Mouse (Mus musculus) hindbrain, embryonic 14.5 days (tissue): ENCODE data around the gene Fat3. TPM values are rescaled to one million over a fixed set of nuclear protein-coding genes. Genes with fewer than 3 reads are reported as not detected.
A peak's percentile ranks its signal among the peaks of the same experiment; 100 is the strongest.

Experiments
- ATAC-seq: fragments of 200-750 bp; cut with Nextera tagmentation; 2 replicates; pipeline ENCODE4 v1.8.0; 2017; ENCODE audit warnings: moderate number of reproducible peaks, mild to moderate bottlenecking, moderate TSS enrichment, moderate library complexity; ENCODE audit not compliant: low FRiP score
- DNase-seq: peaks from one replicate; pipeline ENCODE4 v3.0.0-alpha.2; 2015; ENCODE audit warnings: low spot score
- H3K27ac ChIP-seq: fragments of 300-500 bp; sonication (generic); 2 replicates; pipeline ENCODE4 v1.5.1; 2014; ENCODE audit warnings: mild to moderate bottlenecking, moderate library complexity
- H3K27me3 ChIP-seq: fragments of 300-500 bp; sonication (generic); 2 replicates; pipeline ENCODE4 v1.6.1; 2014; ENCODE audit warnings: mild to moderate bottlenecking, low read length, mixed read lengths; ENCODE audit not compliant: control insufficient read depth, insufficient read depth
- H3K36me3 ChIP-seq: fragments of 300-500 bp; sonication (generic); replicated peaks from 2 replicates; pipeline ENCODE4 v1.6.1; 2014; ENCODE audit not compliant: control insufficient read depth, insufficient read depth
- H3K4me1 ChIP-seq: fragments of 300-500 bp; sonication (generic); replicated peaks from 2 replicates; pipeline ENCODE4 v1.6.1; 2014; ENCODE audit warnings: antibody characterized with exemption, low read length, mixed read lengths; ENCODE audit not compliant: control insufficient read depth, insufficient read depth
- H3K4me2 ChIP-seq: fragments of 300-500 bp; sonication (generic); replicated peaks from 2 replicates; pipeline ENCODE4 v1.6.1; 2014; ENCODE audit warnings: mild to moderate bottlenecking, moderate library complexity
- H3K4me3 ChIP-seq: fragments of 300-500 bp; sonication (generic); replicated peaks from 2 replicates; pipeline ENCODE4 v1.5.1; 2014; ENCODE audit warnings: mild to moderate bottlenecking, low read length
- H3K9ac ChIP-seq: fragments of 300-500 bp; sonication (generic); 2 replicates; pipeline ENCODE4 v1.6.1; 2014
- H3K9me3 ChIP-seq: fragments of 300-500 bp; sonication (generic); 2 replicates; pipeline ENCODE4 v1.6.1; 2016; ENCODE audit warnings: low read length; ENCODE audit not compliant: control insufficient read depth
- WGBS: fragments of 180-500 bp; shearing (Covaris S2); extraction: QIAGEN DNeasy Blood & Tissue Kit; methylation state at CpG from one replicate; pipeline ENCODE4 v1.1.7; 2014; 5-methylcytosine and 5-hydroxymethylcytosine counted together
- polyA plus RNA-seq: library from polyadenylated mRNA; unstranded; fragments of >200 nt; fragmentation: Nextera tagmentation; extraction: Ambion mirVana; gene quantifications from 2 replicates; pipeline ENCODE4 v1.2.1, GENCODE M21; 2014

Fat3 gene
- polyA plus RNA-seq, 1 experiment from 2014 or later: 18.7 TPM

DNA sequence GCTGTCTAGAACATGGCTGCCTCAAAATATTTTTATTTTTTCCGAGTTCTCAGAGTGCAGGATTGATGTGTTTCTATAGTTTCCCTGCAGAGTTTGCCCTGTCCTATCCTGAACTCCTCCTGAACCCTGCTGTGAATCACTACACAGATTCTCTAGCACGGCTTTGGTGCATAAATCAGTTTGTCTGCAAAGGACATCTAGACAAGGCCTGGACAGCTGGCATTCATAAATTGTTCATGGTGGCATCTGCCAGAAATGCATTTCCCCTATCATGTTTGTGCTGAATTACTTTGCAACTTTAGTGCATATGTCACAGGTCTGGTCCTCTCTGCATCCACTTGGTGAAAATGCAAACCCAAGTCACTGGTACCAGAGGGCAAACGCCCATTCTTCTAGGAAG, 543.3 kb downstream of the Fat3 start:
- H3K9me3 ChIP-seq: no peaks in the 10 kb centered on the region
- no peak overlapping the region for H3K4me2 ChIP-seq
- H3K4me3 ChIP-seq: no peak overlapping the region
- ATAC-seq: no peak
- no peak overlapping the region for H3K9ac ChIP-seq
- H3K4me1 ChIP-seq: no peaks in the 10 kb centered on the region
- H3K27me3 ChIP-seq: no peaks in the 10 kb centered on the region
- 56% methylated on average over 3 of the region's 3 CpGs for WGBS
- DNase-seq: no peak
- H3K27ac ChIP-seq: no peak overlapping the region
- peaks cover 25% of the 10 kb centered on the region for H3K36me3 ChIP-seq

DNA sequence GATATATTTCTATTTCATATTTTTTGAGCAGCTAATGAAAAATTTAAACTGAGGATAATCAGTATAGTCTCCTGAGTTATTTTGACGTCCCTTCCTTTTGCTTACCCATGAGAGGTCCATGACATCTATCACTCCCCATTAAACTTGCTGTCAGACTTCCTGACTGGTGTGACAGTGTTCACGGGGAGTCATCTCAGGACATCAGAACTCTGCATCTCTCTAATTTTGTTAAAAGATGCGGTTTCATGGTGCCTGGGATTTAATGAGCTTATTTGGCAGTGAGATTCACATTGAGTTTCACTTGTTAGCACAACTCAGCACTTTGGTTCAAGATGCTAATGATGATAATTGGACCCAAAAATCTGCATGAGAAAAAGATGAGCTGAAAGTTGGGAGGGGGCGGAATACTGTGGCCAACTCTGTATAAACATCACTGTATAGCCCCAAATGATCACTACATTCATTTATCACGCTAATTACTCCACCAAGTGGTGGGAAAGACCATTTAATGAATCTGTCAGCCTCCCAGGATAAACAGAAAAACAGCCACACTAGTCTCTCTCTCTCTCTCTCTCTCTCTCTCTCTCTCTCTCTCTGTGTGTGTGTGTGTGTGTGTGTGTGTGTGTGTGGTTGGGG, 545.8 kb downstream of the Fat3 start:
- Histone ChIP-seq H3K4me1 (no peaks in the 10 kb centered on the region), H3K4me2 (no peak overlapping the region), H3K27ac (no peak overlapping the region), H3K36me3 (peaks cover 19% of the 10 kb centered on the region; the same call in 1 of the 2 replicates), H3K4me3 (no peak overlapping the region), H3K27me3 (no peaks in the 10 kb centered on the region), H3K9me3 (no peaks in the 10 kb centered on the region), H3K9ac (no peak overlapping the region)
- ATAC-seq: peak; percentile 34; the same call in 1 of the 2 replicates
- 63% methylated on average over 5 of the region's 5 CpGs for WGBS
- peak; percentile 56 for DNase-seq

DNA sequence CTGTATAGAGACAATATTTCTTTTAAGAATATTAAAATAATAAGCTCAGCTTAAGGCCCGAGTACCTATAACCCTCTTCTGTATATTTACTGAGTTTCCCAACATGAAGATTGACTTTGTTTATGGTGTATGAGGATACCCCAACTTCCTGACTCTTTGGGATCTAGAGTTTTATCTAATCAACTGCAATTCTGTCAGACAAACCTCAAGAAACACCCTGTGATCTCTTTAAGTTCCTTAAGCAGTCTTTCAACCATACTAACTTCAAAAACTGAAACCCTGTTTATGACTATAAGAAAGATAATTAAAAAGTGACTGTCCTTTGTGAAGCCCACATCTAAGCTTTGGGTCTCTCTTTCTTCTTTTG, 546.8 kb downstream of the Fat3 start:
- Histone ChIP-seq H3K4me2 (no peak overlapping the region), H3K4me1 (no peaks in the 10 kb centered on the region), H3K27ac (no peak overlapping the region), H3K4me3 (no peak overlapping the region), H3K27me3 (no peaks in the 10 kb centered on the region), H3K36me3 (peaks cover 10% of the 10 kb centered on the region; the same call in 1 of the 2 replicates), H3K9ac (no peak overlapping the region), H3K9me3 (no peaks in the 10 kb centered on the region)
- ATAC-seq (no peak), DNase-seq (no peak)
- 76% methylated on average over 1 of the region's 1 CpGs for WGBS

GRCm38 (mm10) chr9:15953585-15954337, 547.3 kb downstream of the Fat3 start:
- WGBS: 70% methylated on average over 6 of the region's 6 CpGs
- Histone ChIP-seq H3K9me3 (no peaks in the 10 kb centered on the region), H3K4me3 (no peak overlapping the region), H3K9ac (no peak overlapping the region), H3K27me3 (no peaks in the 10 kb centered on the region), H3K27ac (no peak overlapping the region), H3K4me2 (no peak overlapping the region), H3K36me3 (peaks cover 6% of the 10 kb centered on the region; the same call in 1 of the 2 replicates), H3K4me1 (no peaks in the 10 kb centered on the region)
- no peak for ATAC-seq
- no peak for DNase-seq

GRCm38 (mm10) chr9:15948086-15948485, 553.0 kb downstream of the Fat3 start:
- 87% methylated on average over 4 of the region's 4 CpGs for WGBS
- H3K9ac ChIP-seq: no peak overlapping the region
- ATAC-seq: no peak
- H3K4me2 ChIP-seq: no peak overlapping the region
- DNase-seq: no peak
- no peaks in the 10 kb centered on the region for H3K4me1 ChIP-seq
- no peak overlapping the region for H3K27ac ChIP-seq
- no peaks in the 10 kb centered on the region for H3K9me3 ChIP-seq
- H3K27me3 ChIP-seq: no peaks in the 10 kb centered on the region
- no peak overlapping the region for H3K4me3 ChIP-seq
- peaks cover 3% of the 10 kb centered on the region; the same call in 1 of the 2 replicates for H3K36me3 ChIP-seq

DNA sequence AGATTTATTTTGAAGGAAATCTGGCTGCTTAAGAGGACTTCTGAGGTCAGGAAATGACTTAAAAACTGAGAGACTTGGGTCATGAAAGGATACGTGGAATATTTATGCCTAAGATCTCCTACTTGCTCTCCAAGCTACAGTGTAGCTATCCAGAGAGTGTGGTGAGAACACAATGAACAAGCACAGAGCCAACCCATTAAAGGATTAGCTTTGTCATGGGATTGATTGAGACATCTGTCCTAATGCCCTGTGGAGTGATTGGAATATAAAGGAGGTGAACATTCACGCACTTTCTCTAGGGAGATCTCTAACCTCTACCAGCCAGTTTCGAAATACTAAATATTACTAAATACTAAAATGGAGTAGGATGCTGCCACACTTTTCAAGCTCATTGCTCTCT, 556.9 kb downstream of the Fat3 start:
- H3K4me3 ChIP-seq: no peak overlapping the region
- no peaks in the 10 kb centered on the region for H3K27me3 ChIP-seq
- no peaks in the 10 kb centered on the region for H3K4me1 ChIP-seq
- H3K36me3 ChIP-seq: peaks cover 3% of the 10 kb centered on the region; the same call in 1 of the 2 replicates
- 40% methylated on average over 3 of the region's 3 CpGs for WGBS
- H3K4me2 ChIP-seq: no peak overlapping the region
- ATAC-seq (no peak), DNase-seq (no peak)
- no peak overlapping the region for H3K27ac ChIP-seq
- H3K9me3 ChIP-seq: no peaks in the 10 kb centered on the region
- H3K9ac ChIP-seq: no peak overlapping the region

GRCm38 (mm10) chr9:15943486-15944153, 557.5 kb downstream of the Fat3 start:
- WGBS: 81% methylated on average over 3 of the region's 3 CpGs
- Histone ChIP-seq H3K9ac (no peak overlapping the region), H3K4me1 (no peaks in the 10 kb centered on the region), H3K9me3 (no peaks in the 10 kb centered on the region), H3K4me3 (no peak overlapping the region), H3K36me3 (peaks cover 3% of the 10 kb centered on the region; the same call in 1 of the 2 replicates), H3K27me3 (no peaks in the 10 kb centered on the region), H3K27ac (no peak overlapping the region), H3K4me2 (no peak overlapping the region)
- no peak for DNase-seq
- no peak for ATAC-seq

DNA sequence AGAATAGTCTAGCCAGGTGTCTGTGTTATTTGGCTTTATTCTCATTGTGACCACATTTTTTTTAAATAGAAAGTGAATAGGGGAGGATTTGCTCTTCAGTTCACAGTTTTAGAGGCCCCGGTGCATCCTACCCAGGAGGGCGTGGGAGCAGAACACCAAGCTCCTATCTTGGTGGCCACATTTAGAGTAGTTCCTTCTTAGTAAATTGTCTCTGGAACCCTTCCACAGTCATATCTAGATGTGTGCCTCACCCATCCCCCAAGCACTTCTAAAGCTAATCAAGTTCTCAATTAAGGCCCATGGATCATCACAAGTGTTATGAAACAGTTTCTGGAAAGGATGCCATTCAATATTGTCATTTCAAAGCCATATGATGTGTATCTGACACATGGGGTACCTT, 559.3 kb downstream of the Fat3 start:
- Histone ChIP-seq H3K4me3 (no peak overlapping the region), H3K27ac (no peak overlapping the region), H3K9ac (no peak overlapping the region), H3K27me3 (no peaks in the 10 kb centered on the region), H3K9me3 (no peaks in the 10 kb centered on the region), H3K4me2 (no peak overlapping the region), H3K4me1 (no peaks in the 10 kb centered on the region), H3K36me3 (peaks cover 8% of the 10 kb centered on the region; the same call in 1 of the 2 replicates)
- WGBS: 96% methylated on average over 2 of the region's 2 CpGs
- DNase-seq (no peak), ATAC-seq (no peak)

DNA sequence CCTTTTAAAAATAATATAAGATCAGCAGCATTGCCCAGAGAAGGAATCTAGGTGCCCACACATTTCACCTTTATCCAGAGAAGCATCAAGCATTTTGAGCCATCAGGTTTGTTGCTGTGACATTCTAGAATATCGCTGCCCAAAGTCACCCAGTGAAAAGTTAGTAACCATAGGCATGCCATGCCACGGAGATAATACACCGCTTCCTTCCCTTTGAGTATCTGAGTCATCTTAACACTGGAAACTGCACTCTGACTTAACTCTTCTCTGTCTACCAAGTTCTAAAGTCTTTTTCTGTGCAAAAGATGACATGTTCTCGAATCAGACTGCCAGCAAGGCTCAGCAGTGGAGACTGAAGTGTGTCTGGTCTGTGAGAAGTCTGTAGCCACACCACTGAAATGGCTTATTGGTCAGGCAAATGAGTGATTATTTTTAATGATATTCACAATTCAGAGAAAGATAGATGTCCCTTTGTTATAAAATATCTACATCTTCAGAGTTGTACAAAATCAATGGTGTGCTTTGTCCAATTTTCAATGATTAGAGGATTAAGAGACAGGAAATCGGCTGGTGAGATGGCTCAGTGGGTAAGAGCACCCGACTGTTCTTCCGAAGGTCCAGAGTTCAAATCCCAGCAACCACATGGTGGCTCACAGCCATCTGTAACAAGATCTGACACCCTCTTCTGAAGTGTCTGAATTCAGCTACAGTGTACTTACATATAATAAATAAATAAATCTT, 560.0 kb downstream of the Fat3 start:
- DNase-seq: no peak
- no peak for ATAC-seq
- WGBS: 92% methylated on average over 7 of the region's 7 CpGs

More for the DNA sequence above, 560.0 kb downstream of the Fat3 start:
- H3K9ac ChIP-seq: no peak overlapping the region
- no peaks in the 10 kb centered on the region for H3K9me3 ChIP-seq
- H3K27ac ChIP-seq: no peak overlapping the region
- H3K4me3 ChIP-seq: no peak overlapping the region
- H3K36me3 ChIP-seq: peaks cover 8% of the 10 kb centered on the region; the same call in 1 of the 2 replicates
- H3K4me2 ChIP-seq: no peak overlapping the region
- H3K4me1 ChIP-seq: no peaks in the 10 kb centered on the region
- H3K27me3 ChIP-seq: no peaks in the 10 kb centered on the region
